Mouse (Mus musculus): ENCODE data around the gene Tssk6. TPM values are rescaled to one million over a fixed set of nuclear protein-coding genes. Genes with fewer than 3 reads are reported as not detected.

Tssk6 gene
- polyA plus RNA-seq, 1 experiment from 2014 or later, result 5.1 TPM

DNA sequence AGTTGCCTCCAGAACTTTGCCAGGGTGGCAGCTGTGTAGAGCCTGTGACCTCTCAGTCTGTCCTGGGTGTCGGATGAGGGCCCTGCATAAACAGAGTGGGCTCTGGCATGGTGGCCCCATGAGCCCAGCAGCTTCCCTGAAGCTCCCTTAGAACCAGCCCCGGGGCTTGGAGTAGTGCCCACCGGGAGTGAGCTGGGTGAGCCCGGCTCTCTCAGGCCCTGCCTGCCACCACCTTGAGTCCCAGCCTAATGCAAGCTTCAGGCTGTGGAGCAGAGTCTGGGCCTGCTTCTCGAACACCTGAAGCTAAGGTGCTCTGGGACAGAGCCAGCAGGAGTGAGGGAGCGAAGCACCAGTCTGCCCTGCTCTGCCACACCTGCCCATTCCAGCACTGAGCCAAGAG, 31.1 kb upstream of the Tssk6 start:
- no peaks in the 10 kb centered on the region for H3K27me3 ChIP-seq (ENCODE audit: control insufficient read depth, insufficient read depth, low read length)
- no peaks in the 10 kb centered on the region for H3K4me1 ChIP-seq (ENCODE audit: control insufficient read depth, insufficient read depth, low read length)
- H3K4me2 ChIP-seq (ENCODE audit: low read length), result no peak overlapping the region
- H3K4me3 ChIP-seq (replicated peaks; ENCODE audit: low read depth, low read length), result no peak overlapping the region
- H3K9me3 ChIP-seq (ENCODE audit: control insufficient read depth, low read length), result no peaks in the 10 kb centered on the region
- H3K9ac ChIP-seq (replicated peaks; ENCODE audit: low read length), result no peak overlapping the region
- ATAC-seq (ENCODE audit: low FRiP score, low TSS enrichment) (no peak), DNase-seq (no peak)
- H3K27ac ChIP-seq (replicated peaks; ENCODE audit: low read depth, low read length), result no peak overlapping the region
- 90% methylated on average over 6 of the region's 6 CpGs for WGBS
- peaks cover 24% of the 10 kb centered on the region for H3K36me3 ChIP-seq (ENCODE audit: control insufficient read depth, insufficient read depth, low read length)

DNA sequence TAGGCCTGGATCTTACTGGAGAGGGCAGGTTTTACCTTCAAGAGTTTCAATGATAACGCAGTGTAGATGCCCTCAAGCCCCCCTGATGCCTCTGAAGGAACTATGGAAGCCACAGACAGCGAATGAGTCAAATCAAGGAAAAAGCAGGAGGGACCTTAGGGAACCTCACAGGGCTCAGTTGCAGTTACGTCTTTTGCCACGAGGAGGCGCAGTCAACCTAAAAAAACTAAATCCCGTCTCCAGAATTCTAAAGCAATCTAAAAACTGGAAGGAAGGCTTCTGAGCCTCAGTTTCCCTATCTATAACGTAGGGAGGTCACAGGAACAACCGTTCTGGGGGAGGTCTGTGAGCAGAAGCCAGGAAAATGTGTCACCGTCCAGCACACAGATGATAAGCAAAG, 27.8 kb upstream of the Tssk6 start:
- H3K4me3 ChIP-seq (replicated peaks; ENCODE audit: low read depth, low read length), result no peak overlapping the region
- ATAC-seq (ENCODE audit: low FRiP score, low TSS enrichment) (no peak), DNase-seq (peak; percentile 85)
- H3K9me3 ChIP-seq (ENCODE audit: control insufficient read depth, low read length), result no peaks in the 10 kb centered on the region
- no peaks in the 10 kb centered on the region for H3K4me1 ChIP-seq (ENCODE audit: control insufficient read depth, insufficient read depth, low read length)
- WGBS, result 13% methylated on average over 9 of the region's 9 CpGs
- H3K36me3 ChIP-seq (ENCODE audit: control insufficient read depth, insufficient read depth, low read length), result peaks cover 24% of the 10 kb centered on the region
- no peak overlapping the region for H3K9ac ChIP-seq (replicated peaks; ENCODE audit: low read length)
- no peak overlapping the region for H3K4me2 ChIP-seq (ENCODE audit: low read length)
- no peak overlapping the region for H3K27ac ChIP-seq (replicated peaks; ENCODE audit: low read depth, low read length)
- H3K27me3 ChIP-seq (ENCODE audit: control insufficient read depth, insufficient read depth, low read length), result peaks cover 1% of the 10 kb centered on the region; the same call in 1 of the 2 replicates

DNA sequence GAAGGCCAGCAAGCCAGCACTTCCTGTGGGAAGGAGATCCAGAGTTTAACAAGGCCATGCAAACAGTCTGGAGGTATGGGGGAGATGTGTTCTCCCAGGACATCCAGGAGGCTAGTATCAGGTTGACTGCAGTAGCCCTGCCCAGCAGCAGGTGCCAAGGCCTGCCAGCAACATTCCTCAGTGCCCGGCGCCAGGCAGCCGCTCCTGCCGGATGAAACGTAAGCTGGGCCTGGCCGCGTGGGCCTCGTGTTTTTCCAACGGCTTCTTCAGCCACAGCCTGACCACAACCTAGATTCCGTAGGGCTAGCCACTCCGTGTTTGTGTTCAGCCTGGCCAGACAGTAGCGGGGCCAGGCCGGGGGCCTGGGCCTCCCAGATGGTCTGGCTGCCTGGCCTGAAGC, 27.3 kb upstream of the Tssk6 start:
- Histone ChIP-seq H3K27ac (replicated peaks; ENCODE audit: low read depth, low read length) (no peak overlapping the region), H3K4me2 (ENCODE audit: low read length) (no peak overlapping the region), H3K9ac (replicated peaks; ENCODE audit: low read length) (no peak overlapping the region), H3K27me3 (ENCODE audit: control insufficient read depth, insufficient read depth, low read length) (peaks cover 6% of the 10 kb centered on the region), H3K36me3 (ENCODE audit: control insufficient read depth, insufficient read depth, low read length) (peaks cover 24% of the 10 kb centered on the region), H3K4me3 (replicated peaks; ENCODE audit: low read depth, low read length) (no peak overlapping the region), H3K9me3 (ENCODE audit: control insufficient read depth, low read length) (no peaks in the 10 kb centered on the region), H3K4me1 (ENCODE audit: control insufficient read depth, insufficient read depth, low read length) (no peaks in the 10 kb centered on the region)
- no peak for ATAC-seq (ENCODE audit: low FRiP score, low TSS enrichment)
- no peak for DNase-seq
- WGBS, result 92% methylated on average over 13 of the region's 13 CpGs

DNA sequence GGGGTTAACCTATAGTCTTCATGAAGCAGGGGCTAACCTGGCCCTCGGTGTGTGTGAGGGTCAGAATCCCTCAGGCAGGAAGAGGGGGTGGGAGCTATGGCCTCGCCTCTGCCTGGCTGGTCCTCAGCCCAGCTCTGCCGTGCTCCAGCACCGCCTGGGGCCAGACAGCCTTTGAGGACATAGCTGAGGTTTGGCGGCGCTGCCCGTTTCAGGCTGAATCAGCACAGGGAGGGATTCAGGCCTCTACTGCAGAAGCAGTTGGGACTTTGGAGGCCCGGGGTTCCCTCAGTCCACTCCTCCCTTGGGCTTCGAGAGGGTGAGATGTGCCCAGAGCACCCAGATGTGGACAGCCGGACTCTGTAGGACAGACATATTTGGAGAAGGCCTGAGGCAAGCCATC, 25.9 kb upstream of the Tssk6 start:
- ATAC-seq (ENCODE audit: low FRiP score, low TSS enrichment) (no peak), DNase-seq (no peak)
- Histone ChIP-seq H3K4me2 (ENCODE audit: low read length) (no peak overlapping the region), H3K9ac (replicated peaks; ENCODE audit: low read length) (no peak overlapping the region; the same call in 1 of the 2 replicates), H3K4me3 (replicated peaks; ENCODE audit: low read depth, low read length) (no peak overlapping the region), H3K4me1 (ENCODE audit: control insufficient read depth, insufficient read depth, low read length) (no peaks in the 10 kb centered on the region), H3K36me3 (ENCODE audit: control insufficient read depth, insufficient read depth, low read length) (peaks cover 15% of the 10 kb centered on the region; the same call in 1 of the 2 replicates), H3K27me3 (ENCODE audit: control insufficient read depth, insufficient read depth, low read length) (peaks cover 21% of the 10 kb centered on the region), H3K9me3 (ENCODE audit: control insufficient read depth, low read length) (no peaks in the 10 kb centered on the region), H3K27ac (replicated peaks; ENCODE audit: low read depth, low read length) (no peak overlapping the region)
- WGBS, result 44% methylated on average over 10 of the region's 10 CpGs

DNA sequence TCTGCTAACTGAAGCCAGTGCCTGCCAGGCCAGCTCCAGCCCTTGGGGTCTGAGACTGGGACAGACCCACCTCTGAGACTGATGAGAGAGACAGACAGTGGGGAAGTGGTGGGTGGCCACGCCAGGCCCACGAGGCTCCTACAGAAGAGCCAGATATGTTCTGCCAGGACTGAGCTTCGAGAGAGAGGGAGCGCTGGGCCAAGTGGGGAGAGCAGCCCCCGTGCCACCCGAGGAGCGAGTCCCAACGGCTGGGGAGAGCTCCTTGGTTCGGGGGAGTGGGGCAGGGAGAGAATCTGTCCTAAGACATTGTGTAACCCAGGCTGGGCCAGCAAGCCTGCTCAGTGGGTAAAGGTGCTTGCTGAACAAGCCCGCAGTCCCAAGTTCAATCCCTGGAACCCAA, 25.0 kb upstream of the Tssk6 start:
- ATAC-seq (ENCODE audit: low FRiP score, low TSS enrichment), result no peak
- H3K4me1 ChIP-seq (ENCODE audit: control insufficient read depth, insufficient read depth, low read length), result no peaks in the 10 kb centered on the region
- H3K4me2 ChIP-seq (ENCODE audit: low read length), result no peak overlapping the region
- DNase-seq, result no peak
- no peak overlapping the region for H3K4me3 ChIP-seq (replicated peaks; ENCODE audit: low read depth, low read length)
- peaks cover 8% of the 10 kb centered on the region; the same call in 1 of the 2 replicates for H3K36me3 ChIP-seq (ENCODE audit: control insufficient read depth, insufficient read depth, low read length)
- H3K27me3 ChIP-seq (ENCODE audit: control insufficient read depth, insufficient read depth, low read length), result peaks cover 30% of the 10 kb centered on the region
- no peaks in the 10 kb centered on the region for H3K9me3 ChIP-seq (ENCODE audit: control insufficient read depth, low read length)
- no peak overlapping the region for H3K9ac ChIP-seq (replicated peaks; ENCODE audit: low read length)
- no peak overlapping the region for H3K27ac ChIP-seq (replicated peaks; ENCODE audit: low read depth, low read length)
- 71% methylated on average over 10 of the region's 10 CpGs for WGBS

DNA sequence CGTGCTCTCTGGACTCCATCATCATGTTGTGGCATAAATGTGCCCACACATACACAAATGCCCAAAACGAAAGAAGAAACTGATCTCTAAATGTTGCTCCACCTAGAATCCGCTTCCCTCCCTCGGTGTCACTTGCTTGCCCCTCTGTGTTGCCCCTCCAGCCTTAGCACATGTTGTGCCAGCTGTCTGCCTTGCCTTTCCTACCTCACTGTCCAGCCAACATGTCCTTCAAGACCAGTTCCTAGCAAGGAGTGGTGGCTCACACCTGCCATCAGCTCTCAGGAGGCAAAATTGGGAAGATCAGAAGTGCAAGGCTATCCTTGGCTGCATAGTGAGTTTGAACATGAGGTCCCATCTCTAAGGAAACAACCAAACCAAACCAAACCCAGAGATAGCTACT, 24.6 kb upstream of the Tssk6 start:
- no peaks in the 10 kb centered on the region for H3K4me1 ChIP-seq (ENCODE audit: control insufficient read depth, insufficient read depth, low read length)
- no peak overlapping the region for H3K4me2 ChIP-seq (ENCODE audit: low read length)
- WGBS, result 85% methylated on average over 4 of the region's 4 CpGs
- ATAC-seq (ENCODE audit: low FRiP score, low TSS enrichment), result no peak
- H3K9me3 ChIP-seq (ENCODE audit: control insufficient read depth, low read length), result no peaks in the 10 kb centered on the region
- no peak overlapping the region for H3K4me3 ChIP-seq (replicated peaks; ENCODE audit: low read depth, low read length)
- no peak overlapping the region; the same call in 1 of the 2 replicates for H3K9ac ChIP-seq (replicated peaks; ENCODE audit: low read length)
- H3K27ac ChIP-seq (replicated peaks; ENCODE audit: low read depth, low read length), result no peak overlapping the region
- peaks cover 4% of the 10 kb centered on the region; the same call in 1 of the 2 replicates for H3K36me3 ChIP-seq (ENCODE audit: control insufficient read depth, insufficient read depth, low read length)
- peaks cover 34% of the 10 kb centered on the region for H3K27me3 ChIP-seq (ENCODE audit: control insufficient read depth, insufficient read depth, low read length)
- no peak for DNase-seq

DNA sequence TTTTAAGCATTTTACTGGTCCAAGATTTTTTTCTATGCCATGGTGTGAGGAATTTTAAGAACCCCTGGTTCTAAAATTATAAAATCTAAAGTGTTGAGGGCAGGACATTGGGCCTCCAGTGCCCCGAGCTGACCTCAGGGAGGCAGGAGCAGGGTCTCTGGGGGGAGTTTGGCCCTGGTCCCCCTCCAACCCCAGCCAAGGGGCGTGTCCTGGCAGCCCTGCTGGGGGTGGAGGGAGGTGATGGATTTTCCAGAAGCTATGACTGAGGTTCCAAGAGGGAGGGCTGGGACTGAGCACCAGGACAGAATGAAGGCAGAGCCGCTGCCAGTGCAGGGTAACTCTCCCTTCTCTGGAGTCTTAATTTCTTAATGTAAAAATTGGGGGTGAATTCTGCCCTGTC, 24.0 kb upstream of the Tssk6 start:
- 52% methylated on average over 3 of the region's 3 CpGs for WGBS

DNA sequence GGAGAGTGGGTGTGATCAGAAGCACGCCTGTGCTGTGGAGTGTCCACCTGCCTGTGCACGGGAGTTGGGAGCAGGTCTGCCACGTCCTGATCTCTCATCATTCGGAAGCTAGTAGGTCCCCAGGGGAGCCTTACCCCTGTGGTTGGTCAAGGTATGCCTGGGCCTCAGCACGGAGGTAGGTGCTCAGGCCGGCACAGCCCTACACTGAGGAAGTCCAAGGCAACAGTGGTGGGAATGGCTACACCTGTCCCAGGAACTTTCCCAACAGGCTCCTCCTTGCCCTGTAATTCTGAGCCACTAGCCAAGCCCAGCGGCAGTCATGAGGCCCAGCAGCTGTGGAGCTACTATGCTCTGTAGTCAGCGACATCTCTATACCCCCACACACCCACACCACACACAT, 22.3 kb upstream of the Tssk6 start:
- H3K9ac ChIP-seq (replicated peaks; ENCODE audit: low read length), result no peak overlapping the region
- H3K27ac ChIP-seq (replicated peaks; ENCODE audit: low read depth, low read length), result no peak overlapping the region
- ATAC-seq (ENCODE audit: low FRiP score, low TSS enrichment) (no peak), DNase-seq (no peak)
- 52% methylated on average over 8 of the region's 8 CpGs for WGBS
- no peak overlapping the region for H3K4me3 ChIP-seq (replicated peaks; ENCODE audit: low read depth, low read length)
- H3K27me3 ChIP-seq (ENCODE audit: control insufficient read depth, insufficient read depth, low read length), result peaks cover 57% of the 10 kb centered on the region
- H3K4me1 ChIP-seq (ENCODE audit: control insufficient read depth, insufficient read depth, low read length), result no peaks in the 10 kb centered on the region
- H3K4me2 ChIP-seq (ENCODE audit: low read length), result no peak overlapping the region
- H3K9me3 ChIP-seq (ENCODE audit: control insufficient read depth, low read length), result no peaks in the 10 kb centered on the region
- H3K36me3 ChIP-seq (ENCODE audit: control insufficient read depth, insufficient read depth, low read length), result no peaks in the 10 kb centered on the region

More for the DNA sequence above, 24.0 kb upstream of the Tssk6 start:
- Histone ChIP-seq H3K27me3 (ENCODE audit: control insufficient read depth, insufficient read depth, low read length) (peaks cover 40% of the 10 kb centered on the region), H3K9me3 (ENCODE audit: control insufficient read depth, low read length) (no peaks in the 10 kb centered on the region), H3K4me1 (ENCODE audit: control insufficient read depth, insufficient read depth, low read length) (no peaks in the 10 kb centered on the region), H3K9ac (replicated peaks; ENCODE audit: low read length) (no peak overlapping the region; the same call in 1 of the 2 replicates), H3K4me2 (ENCODE audit: low read length) (no peak overlapping the region), H3K27ac (replicated peaks; ENCODE audit: low read depth, low read length) (no peak overlapping the region), H3K4me3 (replicated peaks; ENCODE audit: low read depth, low read length) (no peak overlapping the region), H3K36me3 (ENCODE audit: control insufficient read depth, insufficient read depth, low read length) (0 out of 2 replicates have a peak, but pooled peaks cover 3% of the 10 kb centered on the region)
- no peak for ATAC-seq (ENCODE audit: low FRiP score, low TSS enrichment)
- no peak for DNase-seq

DNA sequence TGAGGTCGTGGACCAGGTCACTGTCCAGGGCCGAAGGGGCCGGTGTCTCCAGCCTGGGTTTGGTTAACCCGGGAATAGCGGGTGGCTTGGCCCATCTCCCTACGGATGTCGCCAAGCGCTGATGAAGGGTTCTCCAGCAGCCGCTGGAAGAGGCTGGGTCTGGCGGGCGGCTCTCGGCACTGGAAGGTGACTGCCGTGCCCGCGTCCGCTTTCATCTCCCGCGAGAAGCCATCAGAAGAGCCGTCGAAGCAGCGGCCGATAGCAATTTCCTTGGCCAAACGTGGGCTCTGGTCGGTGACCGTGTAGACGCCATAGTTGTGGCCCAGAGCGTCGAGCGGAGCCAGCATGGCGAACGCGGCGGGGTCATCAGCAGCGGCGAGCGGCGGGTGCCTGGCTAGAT, 21.1 kb upstream of the Tssk6 start:
- Histone ChIP-seq H3K27ac (replicated peaks; ENCODE audit: low read depth, low read length) (no peak overlapping the region), H3K4me1 (ENCODE audit: control insufficient read depth, insufficient read depth, low read length) (no peaks in the 10 kb centered on the region), H3K4me3 (replicated peaks; ENCODE audit: low read depth, low read length) (peak overlapping the region; percentile 38), H3K9me3 (ENCODE audit: control insufficient read depth, low read length) (no peaks in the 10 kb centered on the region), H3K36me3 (ENCODE audit: control insufficient read depth, insufficient read depth, low read length) (no peaks in the 10 kb centered on the region), H3K9ac (replicated peaks; ENCODE audit: low read length) (no peak overlapping the region), H3K4me2 (ENCODE audit: low read length) (peak overlapping the region; percentile 53), H3K27me3 (ENCODE audit: control insufficient read depth, insufficient read depth, low read length) (peaks cover 68% of the 10 kb centered on the region)
- 13% methylated on average over 37 of the region's 37 CpGs for WGBS
- no peak for ATAC-seq (ENCODE audit: low FRiP score, low TSS enrichment)
- DNase-seq, result no peak

All from midbrain, embryonic 14.5 days (tissue).